Comparison of ENCODE assay signal across 13 mouse cellular contexts in the genomic region with DNA sequence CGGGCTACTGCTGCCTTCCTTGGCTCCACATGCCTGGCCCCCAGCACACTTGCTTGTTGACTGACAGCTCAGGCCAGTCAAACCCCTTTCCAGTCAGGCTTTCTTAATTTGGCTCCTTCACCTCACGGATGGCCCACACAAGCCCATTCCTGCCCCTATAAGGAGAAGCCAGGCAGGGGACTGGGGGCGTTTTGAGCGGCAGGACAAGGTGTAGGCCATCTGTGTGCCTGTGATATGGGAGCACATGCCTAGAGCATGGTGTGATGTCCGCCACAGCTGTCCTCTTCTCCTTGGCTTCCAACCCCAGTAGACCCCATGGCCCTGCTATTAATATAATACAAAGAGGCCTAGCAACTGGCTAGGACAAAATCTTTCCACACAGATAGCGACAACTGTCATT.
"Had no signal": no experiment of that assay in that cellular context is flagged by ENCODE, and none has a peak within 500 bp of the region (broad histone marks: within the 10 kb centered on the region; RNA-seq: fewer than 3 reads in every experiment).

No protein-coding gene starts in this region.

- H3K9ac ChIP-seq: liver, embryonic 15.5 days; midbrain, embryonic 13.5 days; neural tube, embryonic 15.5 days had no signal

- H3K9me3 ChIP-seq: liver, embryonic 15.5 days; midbrain, embryonic 13.5 days; neural tube, embryonic 15.5 days had no signal

- H3K4me2 ChIP-seq: liver, embryonic 11.5 days; liver, embryonic 15.5 days; midbrain, embryonic 13.5 days; neural tube, embryonic 15.5 days had no signal

- DNase-seq: kidney, postnatal 10 days; kidney, postnatal 4 days; lung, adult 2 months; lung, postnatal 36 days; thymus, postnatal 4 days had no signal

- H3K4me3 ChIP-seq: layer of hippocampus, adult 2 months; left cerebral cortex, adult 2 months; liver, embryonic 15.5 days; midbrain, embryonic 13.5 days; neural tube, embryonic 15.5 days had no signal

- ATAC-seq: lung, postnatal 0 days; midbrain, embryonic 13.5 days had no signal

- H3K27me3 ChIP-seq: liver, embryonic 15.5 days; midbrain, embryonic 13.5 days; neural tube, embryonic 15.5 days had no signal

- H3K27ac ChIP-seq: layer of hippocampus, adult 2 months; left cerebral cortex, adult 2 months; liver, embryonic 15.5 days; midbrain, embryonic 13.5 days; neural tube, embryonic 15.5 days; stomach, postnatal 0 days had no signal

- H3K4me1 ChIP-seq: liver, embryonic 15.5 days; midbrain, embryonic 13.5 days; neural tube, embryonic 15.5 days had no signal
